Mouse (Mus musculus): ENCODE measurements around the gene Tulp1. TPM values are rescaled to one million over a fixed set of nuclear protein-coding genes. Genes with fewer than 3 reads are reported as not detected.
"Not testable (repeated sequence)": the region's sequence is repeated elsewhere in the genome, so short reads cannot be mapped to it uniquely, and the experiment has no call there.

The Tulp1 gene
- polyA plus RNA-seq, 1 experiment from 2014 or later = 3.5 TPM

DNA sequence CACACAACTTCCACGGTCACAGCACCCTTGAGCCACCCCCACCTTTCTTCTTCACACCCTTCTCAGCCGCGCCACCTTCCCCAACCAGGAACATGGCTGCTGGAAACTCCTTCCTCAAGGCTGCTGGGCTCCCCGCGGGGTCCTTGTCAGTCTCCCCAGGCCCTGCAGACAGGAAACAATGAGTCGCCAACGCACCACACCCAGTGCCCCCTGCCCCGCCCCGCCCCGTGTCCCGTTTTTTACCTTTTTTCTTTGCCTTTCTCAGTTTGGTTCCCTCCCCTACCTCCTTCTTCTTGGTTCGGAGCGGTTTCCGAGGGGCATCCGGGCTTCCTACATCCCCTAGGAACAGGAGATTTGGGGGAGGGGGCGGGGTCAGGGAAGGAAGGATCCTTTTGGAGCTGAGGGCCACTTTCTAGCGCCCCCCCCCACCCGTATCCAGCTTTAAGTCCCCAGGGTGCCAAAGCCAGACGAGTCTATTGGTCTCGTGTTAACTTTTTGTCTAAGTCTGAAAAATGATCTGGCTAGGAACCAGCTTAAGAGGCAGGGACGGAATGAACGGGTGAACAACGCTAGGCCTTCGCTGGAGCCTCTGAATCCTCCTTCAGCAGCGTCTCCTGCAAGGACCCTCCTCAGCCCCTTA, 2.2 kb downstream of the Tulp1 start:
- Histone ChIP-seq H3K36me3 (replicated peaks) (no peaks in the 10 kb centered on the region), H3K27ac (no peak overlapping the region), H3K4me1 (peaks cover 25% of the 10 kb centered on the region), H3K27me3 (peaks cover 83% of the 10 kb centered on the region), H3K9ac (peak overlapping the region; percentile 47), H3K4me3 (replicated peaks) (peak overlapping the region; percentile 28), H3K4me2 (peak overlapping the region; percentile 54), H3K9me3 (no peaks in the 10 kb centered on the region)
- under 1% methylated on average over 24 of the region's 25 CpGs for WGBS
- ATAC-seq (ENCODE audit: low FRiP score) = no peak

- peak overlapping the region; percentile 54 for H3K4me2 ChIP-seq
- H3K9ac ChIP-seq = peak overlapping the region; percentile 47; the same call in 1 of the 2 replicates
- peaks cover 85% of the 10 kb centered on the region for H3K27me3 ChIP-seq
- peaks cover 25% of the 10 kb centered on the region for H3K4me1 ChIP-seq
- no peak overlapping the region for H3K27ac ChIP-seq
- ATAC-seq (ENCODE audit: low FRiP score) = no peak
- no peaks in the 10 kb centered on the region for H3K36me3 ChIP-seq (replicated peaks)
- no peaks in the 10 kb centered on the region for H3K9me3 ChIP-seq
- 38% methylated on average over 11 of the region's 11 CpGs for WGBS
- peak overlapping the region; percentile 28 for H3K4me3 ChIP-seq (replicated peaks)
Observed at GRCm38 (mm10) chr17:28361921-28362652, 2.9 kb downstream of the Tulp1 start.

DNA sequence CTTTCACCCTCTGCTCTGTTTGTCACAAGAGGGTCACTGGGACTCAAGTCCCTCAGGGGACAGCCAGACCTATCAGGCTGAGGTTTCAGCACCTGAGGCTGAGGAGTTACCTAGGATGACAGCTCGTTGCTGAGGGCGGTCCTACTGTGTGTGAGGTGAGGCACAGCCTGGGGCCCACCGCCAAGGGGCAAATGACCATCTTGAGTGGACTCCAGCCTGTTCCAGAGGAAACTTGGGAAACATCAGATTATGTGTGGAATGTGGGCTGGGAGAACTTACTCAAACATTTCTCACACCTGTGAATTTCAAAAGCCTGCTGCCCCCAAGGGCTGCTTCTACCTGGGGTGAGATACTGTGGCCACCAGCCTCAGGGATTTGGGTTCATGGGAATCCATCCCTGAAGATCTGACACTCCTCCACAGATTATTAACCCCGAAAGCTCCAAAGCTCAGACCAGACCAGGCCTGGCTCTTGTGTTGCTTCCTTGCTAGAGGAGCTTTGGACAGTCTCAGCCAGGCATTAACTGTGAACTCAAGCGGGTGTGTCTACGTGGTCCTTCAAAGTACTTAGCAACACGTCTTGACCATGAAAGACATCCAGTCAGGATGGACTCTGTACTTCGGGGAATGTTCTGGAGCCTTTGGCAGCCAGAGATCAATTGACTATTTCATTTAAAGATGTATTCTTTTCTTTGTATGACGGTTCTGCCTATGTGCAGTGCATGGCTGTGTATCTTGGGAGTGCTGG, 4.3 kb downstream of the Tulp1 start:
- no peak overlapping the region for H3K4me3 ChIP-seq (replicated peaks)
- no peaks in the 10 kb centered on the region for H3K36me3 ChIP-seq (replicated peaks)
- peaks cover 87% of the 10 kb centered on the region for H3K27me3 ChIP-seq
- no peak overlapping the region for H3K9ac ChIP-seq
- 80% methylated on average over 9 of the region's 9 CpGs for WGBS
- H3K4me1 ChIP-seq = peaks cover 25% of the 10 kb centered on the region
- H3K27ac ChIP-seq = no peak overlapping the region
- no peak for ATAC-seq (ENCODE audit: low FRiP score)
- H3K9me3 ChIP-seq = no peaks in the 10 kb centered on the region
- no peak overlapping the region for H3K4me2 ChIP-seq

DNA sequence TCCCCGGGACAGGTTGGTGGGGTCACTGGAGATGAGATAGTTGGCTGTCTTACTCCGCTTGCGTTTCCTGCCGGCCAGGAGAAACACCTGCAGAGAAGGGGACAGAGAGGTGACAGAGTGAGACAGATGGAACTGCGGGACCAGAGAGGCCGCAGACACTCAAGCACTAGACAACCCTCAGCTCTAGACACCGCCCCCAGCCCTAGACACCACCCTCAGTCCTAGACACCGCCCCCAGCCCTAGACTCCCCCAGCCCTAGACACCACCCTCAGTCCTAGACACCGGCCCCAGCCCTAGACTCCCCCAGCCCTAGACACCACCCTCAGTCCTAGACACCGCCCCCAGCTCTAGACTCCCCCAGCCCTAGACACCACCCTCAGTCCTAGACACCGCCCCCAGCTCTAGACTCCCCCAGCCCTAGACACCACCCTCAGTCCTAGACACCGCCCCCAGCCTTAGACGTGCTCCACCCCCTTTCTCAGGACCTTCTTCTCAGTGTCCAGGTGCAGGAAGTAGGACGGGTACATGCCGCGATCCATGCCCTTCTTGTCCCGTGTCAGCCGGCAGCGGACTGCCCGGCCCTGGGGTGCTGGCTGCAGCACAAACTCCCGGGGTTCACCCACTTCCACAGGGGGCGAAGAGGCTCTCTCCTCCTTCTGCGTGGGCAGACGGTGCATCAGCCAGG, 6.3 kb downstream of the Tulp1 start:
- H3K27ac ChIP-seq; H3K9me3 ChIP-seq; H3K4me3 ChIP-seq (replicated peaks); H3K9ac ChIP-seq; H3K36me3 ChIP-seq (replicated peaks); H3K4me2 ChIP-seq; ATAC-seq (ENCODE audit: low FRiP score): not testable (repeated sequence)
- Histone ChIP-seq H3K4me1 (peaks cover 15% of the 10 kb centered on the region), H3K27me3 (peaks cover 72% of the 10 kb centered on the region)
- WGBS = 14% methylated on average over 24 of the region's 24 CpGs

- Histone ChIP-seq H3K9me3 (no peaks in the 10 kb centered on the region), H3K36me3 (replicated peaks) (no peaks in the 10 kb centered on the region), H3K4me1 (peaks cover 10% of the 10 kb centered on the region), H3K27ac (no peak overlapping the region), H3K4me2 (no peak overlapping the region), H3K27me3 (peaks cover 72% of the 10 kb centered on the region), H3K9ac (no peak overlapping the region), H3K4me3 (replicated peaks) (no peak overlapping the region)
- ATAC-seq (ENCODE audit: low FRiP score) = no peak
- WGBS = 87% methylated on average over 12 of the region's 12 CpGs
Observed at GRCm38 (mm10) chr17:28355871-28356270, 9.2 kb downstream of the Tulp1 start.

- peaks cover 35% of the 10 kb centered on the region for H3K4me1 ChIP-seq
- 15% methylated on average over 11 of the region's 11 CpGs for WGBS
- no peak overlapping the region for H3K4me3 ChIP-seq (replicated peaks)
- H3K9ac ChIP-seq = no peak overlapping the region
- H3K27ac ChIP-seq = no peak overlapping the region
- H3K9me3 ChIP-seq = no peaks in the 10 kb centered on the region
- peaks cover 48% of the 10 kb centered on the region for H3K27me3 ChIP-seq
- H3K36me3 ChIP-seq (replicated peaks) = no peaks in the 10 kb centered on the region
- peak overlapping the region; percentile 88; the same call in 1 of the 2 replicates for H3K4me2 ChIP-seq
- ATAC-seq (ENCODE audit: low FRiP score) = no peak
Observed at GRCm38 (mm10) chr17:28352018-28352417, 13.0 kb downstream of the Tulp1 start.

GRCm38 (mm10) chr17:28351353-28351890, 13.6 kb downstream of the Tulp1 start:
- peak overlapping the region; percentile 82 for H3K27ac ChIP-seq
- WGBS = 1% methylated on average over 29 of the region's 29 CpGs

DNA sequence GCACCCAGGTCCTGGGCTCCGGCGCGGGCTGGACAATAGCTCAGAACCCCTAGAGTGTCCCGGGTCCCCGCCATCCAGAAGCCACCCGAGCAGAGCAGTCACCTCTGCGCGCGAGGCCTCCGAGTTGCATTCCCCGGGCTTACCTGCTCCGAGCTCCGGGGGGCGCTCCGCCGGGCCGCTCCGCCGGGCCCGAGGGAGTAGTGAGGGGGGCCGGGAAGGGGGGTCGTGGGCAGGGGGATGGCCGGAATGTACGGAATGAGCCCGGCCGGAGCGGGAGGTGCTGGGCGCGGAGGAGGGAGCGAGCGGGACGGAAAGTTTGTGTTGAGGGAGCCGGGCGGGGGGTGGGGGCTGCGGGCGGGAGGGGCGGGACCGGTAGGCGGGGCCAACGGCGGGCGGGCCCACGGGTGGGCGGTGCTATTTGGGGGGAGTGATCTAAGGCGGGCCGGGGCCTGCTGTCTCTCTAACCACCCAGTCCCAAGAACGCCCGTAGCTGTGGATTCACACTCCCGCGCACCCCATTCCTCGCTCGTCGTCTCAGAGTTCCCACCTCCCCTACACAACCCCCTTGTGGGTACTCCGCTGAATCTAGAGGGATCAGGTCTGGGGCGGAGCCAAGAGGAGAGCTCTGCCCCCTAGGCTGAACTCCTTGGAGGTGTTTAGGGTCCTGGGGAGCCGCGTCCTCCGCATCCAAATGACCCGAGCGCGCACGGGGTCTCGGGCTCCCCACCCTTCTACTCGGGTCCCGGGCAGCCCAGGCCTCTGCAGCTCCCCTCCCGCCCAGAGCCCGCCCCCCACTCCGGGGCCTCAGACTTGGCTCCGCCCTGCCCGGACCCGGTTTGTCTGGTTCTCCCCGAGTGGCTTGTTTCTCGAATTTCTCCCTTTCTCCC, 14.3 kb downstream of the Tulp1 start, which contains the start of gene Tead3:
Tead3 (minus strand) TSS at position 352 of the 887 bp plus-strand sequence.
- WGBS = under 1% methylated on average over 63 of the region's 73 CpGs
- Histone ChIP-seq H3K36me3 (replicated peaks) (no peaks in the 10 kb centered on the region), H3K4me1 (peaks cover 42% of the 10 kb centered on the region), H3K4me3 (replicated peaks) (peak within 1 kb of the TSS; percentile 76), H3K9ac (peak within 1 kb of the TSS; percentile 81), H3K27me3 (peaks cover 41% of the 10 kb centered on the region), H3K4me2 (peak within 1 kb of the TSS; percentile 88), H3K27ac (peak within 1 kb of the TSS; percentile 82), H3K9me3 (no peaks in the 10 kb centered on the region)
- peak; percentile 88 for ATAC-seq (ENCODE audit: low FRiP score)

More at GRCm38 (mm10) chr17:28351353-28351890, 13.6 kb downstream of the Tulp1 start:
- Histone ChIP-seq H3K9me3 (no peaks in the 10 kb centered on the region), H3K4me3 (replicated peaks) (peak overlapping the region; percentile 76), H3K36me3 (replicated peaks) (no peaks in the 10 kb centered on the region), H3K4me1 (peaks cover 35% of the 10 kb centered on the region), H3K27me3 (peaks cover 48% of the 10 kb centered on the region), H3K9ac (peak overlapping the region; percentile 81), H3K4me2 (peak overlapping the region; percentile 88)
- ATAC-seq (ENCODE audit: low FRiP score) = no peak; the same call in none of the 2 replicates

GRCm38 (mm10) chr17:28349901-28350465, 15.0 kb downstream of the Tulp1 start:
- ATAC-seq (ENCODE audit: low FRiP score) = peak; percentile 33
- Histone ChIP-seq H3K27ac (peak overlapping the region; percentile 82), H3K27me3 (peaks cover 46% of the 10 kb centered on the region), H3K4me3 (replicated peaks) (peak overlapping the region; percentile 76), H3K36me3 (replicated peaks) (no peaks in the 10 kb centered on the region), H3K9me3 (no peaks in the 10 kb centered on the region), H3K4me2 (peak overlapping the region; percentile 88), H3K4me1 (peaks cover 49% of the 10 kb centered on the region), H3K9ac (peak overlapping the region; percentile 81)
- under 1% methylated on average over 48 of the region's 54 CpGs for WGBS

- Histone ChIP-seq H3K27me3 (peaks cover 49% of the 10 kb centered on the region), H3K9me3 (no peaks in the 10 kb centered on the region), H3K4me2 (peak overlapping the region; percentile 88), H3K9ac (peak overlapping the region; percentile 81), H3K36me3 (replicated peaks) (no peaks in the 10 kb centered on the region), H3K27ac (0 out of 2 replicates have a peak overlapping the region, but pooled peaks have one; percentile 82), H3K4me3 (replicated peaks) (peak overlapping the region; percentile 76), H3K4me1 (peaks cover 50% of the 10 kb centered on the region)
- WGBS = 11% methylated on average over 13 of the region's 13 CpGs
- no peak for ATAC-seq (ENCODE audit: low FRiP score)
Observed at GRCm38 (mm10) chr17:28349264-28349880, 15.7 kb downstream of the Tulp1 start.

All from forebrain, embryonic 12.5 days (tissue).